Mouse (Mus musculus): Measurements from ENCODE around the gene Elmod2. TPM values are rescaled to one million over a fixed set of nuclear protein-coding genes. Genes with fewer than 3 reads are reported as not detected.
A peak's percentile ranks its signal among the peaks of the same experiment; 100 is the strongest.

Elmod2 gene
- polyA plus RNA-seq, 1 experiment from 2014 or later: 14.8 TPM

DNA sequence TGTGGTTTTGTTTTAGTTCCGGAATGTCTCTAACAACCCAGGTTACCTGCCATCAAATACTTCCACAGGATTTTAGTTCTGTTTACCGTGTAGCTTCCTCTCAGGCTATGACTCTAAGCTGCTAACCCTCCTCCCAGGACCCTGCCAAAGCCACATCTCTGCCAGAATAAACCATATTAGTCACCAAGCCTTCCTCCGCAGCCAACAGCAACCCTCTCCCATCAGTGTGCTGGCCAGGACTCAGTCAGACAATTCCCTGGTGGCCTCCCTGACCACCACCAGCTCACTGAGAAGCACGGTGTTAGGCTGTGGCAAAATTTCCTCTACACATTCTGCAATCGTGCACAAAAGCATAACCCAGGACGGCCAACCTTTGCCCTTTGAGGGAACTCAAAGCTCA is 53.9 kb downstream of the Elmod2 start:
- no peak overlapping the region for H3K4me2 ChIP-seq
- H3K4me3 ChIP-seq: no peak overlapping the region
- H3K36me3 ChIP-seq: no peaks in the 10 kb centered on the region
- WGBS: 74% methylated on average over 6 of the region's 6 CpGs
- ATAC-seq (ENCODE audit: insufficient number of reproducible peaks, low FRiP score): no peak
- H3K9ac ChIP-seq: no peak overlapping the region
- H3K27ac ChIP-seq (ENCODE audit: poor library complexity, severe bottlenecking): no peak overlapping the region
- 0 out of 2 replicates have a peak, but pooled peaks cover 4% of the 10 kb centered on the region for H3K4me1 ChIP-seq (replicated peaks)
- no peaks in the 10 kb centered on the region for H3K27me3 ChIP-seq (replicated peaks)
- no peaks in the 10 kb centered on the region for H3K9me3 ChIP-seq (replicated peaks)

DNA sequence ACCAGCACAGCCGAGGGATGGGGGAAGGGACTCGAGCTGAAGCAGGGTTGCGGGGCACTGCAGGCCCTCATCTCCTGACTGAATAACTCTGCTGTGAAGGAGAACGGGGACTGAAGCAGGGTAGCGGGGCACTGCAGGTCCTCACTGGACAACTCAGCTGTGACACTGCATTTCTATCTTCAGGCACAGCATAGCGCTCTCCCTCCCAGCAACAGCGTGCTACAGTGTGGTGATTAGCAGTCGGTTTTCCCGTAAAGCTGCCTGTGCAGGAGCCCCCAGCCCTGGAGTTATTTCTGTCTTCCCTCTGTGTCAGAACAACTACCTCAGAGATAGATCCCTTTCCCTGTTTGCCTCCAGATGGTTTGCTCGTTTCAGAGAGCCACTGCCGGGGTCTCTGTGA is 57.8 kb downstream of the Elmod2 start:
- no peak overlapping the region for H3K9ac ChIP-seq
- H3K27me3 ChIP-seq (replicated peaks): no peaks in the 10 kb centered on the region
- no peaks in the 10 kb centered on the region for H3K9me3 ChIP-seq (replicated peaks)
- peak; percentile 67; the same call in 1 of the 2 replicates for ATAC-seq (ENCODE audit: insufficient number of reproducible peaks, low FRiP score)
- WGBS: 31% methylated on average over 11 of the region's 11 CpGs
- H3K27ac ChIP-seq (ENCODE audit: poor library complexity, severe bottlenecking): peak overlapping the region; percentile 10; the same call in 1 of the 2 replicates
- peak overlapping the region; percentile 47 for H3K4me2 ChIP-seq
- H3K4me3 ChIP-seq: 0 out of 2 replicates have a peak overlapping the region, but pooled peaks have one; percentile 3
- 0 out of 2 replicates have a peak, but pooled peaks cover 4% of the 10 kb centered on the region for H3K4me1 ChIP-seq (replicated peaks)
- no peaks in the 10 kb centered on the region for H3K36me3 ChIP-seq

DNA sequence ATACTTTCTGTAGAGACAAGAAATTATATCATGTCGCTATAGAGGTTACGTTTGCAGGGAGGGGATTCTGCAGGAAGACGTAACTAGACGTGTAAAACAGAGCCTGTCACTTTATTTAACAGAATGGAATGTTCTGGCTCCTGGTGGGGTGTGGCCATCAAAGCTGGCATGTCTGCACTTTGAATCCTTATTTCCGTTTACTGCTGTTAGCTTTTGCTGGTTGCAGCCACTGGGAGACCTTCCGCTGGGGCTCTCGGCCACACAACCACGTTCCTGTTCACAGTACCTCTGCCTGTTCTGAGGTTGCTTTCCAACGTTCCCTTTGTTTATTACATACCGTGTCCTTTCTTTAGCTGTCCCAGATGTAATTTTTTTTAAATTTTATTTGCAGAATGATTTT is 59.8 kb downstream of the Elmod2 start:
- Histone ChIP-seq H3K4me2 (no peak overlapping the region), H3K27me3 (replicated peaks) (no peaks in the 10 kb centered on the region), H3K4me1 (replicated peaks) (0 out of 2 replicates have a peak, but pooled peaks cover 4% of the 10 kb centered on the region), H3K36me3 (no peaks in the 10 kb centered on the region), H3K9ac (no peak overlapping the region), H3K9me3 (replicated peaks) (no peaks in the 10 kb centered on the region), H3K4me3 (no peak overlapping the region), H3K27ac (ENCODE audit: poor library complexity, severe bottlenecking) (no peak overlapping the region)
- ATAC-seq (ENCODE audit: insufficient number of reproducible peaks, low FRiP score): no peak
- 72% methylated on average over 10 of the region's 10 CpGs for WGBS

DNA sequence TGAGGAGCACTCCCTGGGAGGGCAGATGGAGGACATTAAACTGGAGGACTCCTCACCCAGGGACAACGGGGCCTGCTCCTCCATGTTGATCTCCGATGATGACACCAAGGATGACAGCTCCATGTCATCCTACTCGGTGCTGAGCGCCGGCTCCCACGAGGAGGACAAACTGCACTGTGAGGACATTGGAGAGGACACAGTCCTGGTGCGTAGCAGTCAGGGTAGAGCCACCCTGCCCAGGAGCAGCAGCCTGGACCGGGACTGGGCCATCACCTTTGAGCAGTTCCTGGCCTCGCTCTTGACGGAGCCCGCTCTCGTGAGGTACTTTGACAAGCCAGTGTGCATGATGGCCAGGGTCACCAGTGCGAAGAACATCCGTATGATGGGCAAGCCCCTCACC is 61.1 kb downstream of the Elmod2 start:
- Histone ChIP-seq H3K9me3 (replicated peaks) (no peaks in the 10 kb centered on the region), H3K36me3 (no peaks in the 10 kb centered on the region), H3K4me1 (replicated peaks) (0 out of 2 replicates have a peak, but pooled peaks cover 4% of the 10 kb centered on the region), H3K9ac (no peak overlapping the region), H3K27me3 (replicated peaks) (no peaks in the 10 kb centered on the region), H3K4me3 (no peak overlapping the region), H3K4me2 (no peak overlapping the region), H3K27ac (ENCODE audit: poor library complexity, severe bottlenecking) (no peak overlapping the region)
- ATAC-seq (ENCODE audit: insufficient number of reproducible peaks, low FRiP score): no peak
- 93% methylated on average over 14 of the region's 14 CpGs for WGBS

Other genes with a start within 250 kb of the Elmod2 start
- gene Tbc1d9, start 167.1 kb downstream of the Elmod2 start, polyA plus RNA-seq (2016; fragmentation: Nextera tagmentation; extraction: Ambion mirVana): 1.3 and 1.4 TPM in 2 replicates
- 0.64 and 1.1 TPM in 2 replicates for gene Gm10645, start 166.3 kb downstream of the Elmod2 start, polyA plus RNA-seq (2016; fragmentation: Nextera tagmentation; extraction: Ambion mirVana)
- not detected in 2 replicates for gene Ucp1, start 42.1 kb downstream of the Elmod2 start, polyA plus RNA-seq (2016; fragmentation: Nextera tagmentation; extraction: Ambion mirVana)
- gene Mgat4d, start 16.0 kb upstream of the Elmod2 start, polyA plus RNA-seq (2016; fragmentation: Nextera tagmentation; extraction: Ambion mirVana): not detected in 2 replicates
- 0.14 TPM in 1 of 2 replicates, not detected in the other for gene Clgn, start 57.4 kb upstream of the Elmod2 start, polyA plus RNA-seq (2016; fragmentation: Nextera tagmentation; extraction: Ambion mirVana)
- gene Scoc, start 125.9 kb upstream of the Elmod2 start, polyA plus RNA-seq (2016; fragmentation: Nextera tagmentation; extraction: Ambion mirVana): 95.3 and 98.0 TPM in 2 replicates
- gene Olfr370, start 203.3 kb upstream of the Elmod2 start, polyA plus RNA-seq (2016; fragmentation: Nextera tagmentation; extraction: Ambion mirVana): not detected in 2 replicates
- 547 and 555 TPM in 2 replicates for gene Ndufb7, start 234.2 kb upstream of the Elmod2 start, polyA plus RNA-seq (2016; fragmentation: Nextera tagmentation; extraction: Ambion mirVana)